Mouse (Mus musculus): Measurements from ENCODE around the gene Dync1h1. TPM values are rescaled to one million over a fixed set of nuclear protein-coding genes. Genes with fewer than 3 reads are reported as not detected.

Dync1h1 gene
- polyA plus RNA-seq, 1 experiment from 2014 or later, result 60.5 TPM

DNA sequence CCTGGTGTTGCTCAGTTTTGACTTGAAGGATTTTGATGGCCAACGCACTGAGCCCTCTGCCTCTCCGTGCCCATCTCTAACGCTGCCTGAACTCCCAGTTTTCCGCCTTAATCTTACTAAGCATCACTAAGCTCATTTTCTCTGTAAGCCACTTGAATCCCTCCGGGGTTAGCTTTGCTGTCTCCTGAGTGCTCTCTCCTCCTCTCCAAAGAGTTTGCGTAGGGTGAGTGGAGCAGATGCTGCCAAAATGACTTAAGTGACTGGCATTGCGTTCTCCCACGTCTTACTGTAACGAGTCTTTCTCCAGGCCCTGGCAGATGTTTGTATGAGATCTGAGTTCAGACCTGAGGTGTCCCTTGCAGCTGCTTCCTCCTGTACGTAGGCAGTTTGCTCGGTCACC is 28.8 kb downstream of the Dync1h1 start:
- Histone ChIP-seq H3K36me3 (ENCODE audit: control insufficient read depth, insufficient read depth, low read length) (peaks cover 100% of the 10 kb centered on the region), H3K4me3 (ENCODE audit: low read depth, low read length) (no peak overlapping the region), H3K9me3 (ENCODE audit: control insufficient read depth, low read length) (no peaks in the 10 kb centered on the region), H3K4me1 (ENCODE audit: control insufficient read depth, insufficient read depth, low read length) (no peaks in the 10 kb centered on the region), H3K9ac (ENCODE audit: low read depth, low read length) (no peak overlapping the region), H3K4me2 (ENCODE audit: low read depth, low read length) (no peak overlapping the region), H3K27ac (replicated peaks; ENCODE audit: low read depth, low read length) (no peak overlapping the region), H3K27me3 (replicated peaks; ENCODE audit: control insufficient read depth, insufficient read depth, low read length) (no peaks in the 10 kb centered on the region)
- ATAC-seq (ENCODE audit: low read depth) (no peak), DNase-seq (ENCODE audit: low spot score) (no peak)
- WGBS, result 94% methylated on average over 11 of the region's 11 CpGs

DNA sequence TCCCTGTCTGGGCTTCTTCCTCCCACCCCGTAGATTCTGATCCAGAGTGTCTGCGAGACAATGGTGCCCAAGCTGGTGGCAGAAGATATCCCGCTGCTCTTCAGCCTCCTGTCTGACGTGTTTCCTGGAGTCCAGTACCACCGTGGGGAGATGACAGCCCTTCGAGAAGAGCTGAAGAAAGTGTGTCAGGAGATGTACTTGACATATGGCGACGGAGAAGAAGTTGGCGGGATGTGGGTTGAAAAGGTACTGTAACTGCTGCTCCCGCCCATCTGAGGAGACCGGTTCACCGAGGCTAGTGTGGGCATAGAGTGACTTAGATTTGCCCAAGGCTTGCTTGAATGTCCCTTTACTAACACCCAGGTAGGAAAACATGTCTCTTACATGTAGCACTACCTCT is 35.0 kb downstream of the Dync1h1 start:
- ATAC-seq (ENCODE audit: low read depth) (no peak), DNase-seq (ENCODE audit: low spot score) (no peak)
- Histone ChIP-seq H3K27ac (replicated peaks; ENCODE audit: low read depth, low read length) (no peak overlapping the region), H3K4me2 (ENCODE audit: low read depth, low read length) (no peak overlapping the region), H3K4me1 (ENCODE audit: control insufficient read depth, insufficient read depth, low read length) (no peaks in the 10 kb centered on the region), H3K27me3 (replicated peaks; ENCODE audit: control insufficient read depth, insufficient read depth, low read length) (no peaks in the 10 kb centered on the region), H3K36me3 (ENCODE audit: control insufficient read depth, insufficient read depth, low read length) (peaks cover 100% of the 10 kb centered on the region), H3K4me3 (ENCODE audit: low read depth, low read length) (no peak overlapping the region), H3K9ac (ENCODE audit: low read depth, low read length) (no peak overlapping the region), H3K9me3 (ENCODE audit: control insufficient read depth, low read length) (no peaks in the 10 kb centered on the region)
- WGBS, result 96% methylated on average over 12 of the region's 12 CpGs

DNA sequence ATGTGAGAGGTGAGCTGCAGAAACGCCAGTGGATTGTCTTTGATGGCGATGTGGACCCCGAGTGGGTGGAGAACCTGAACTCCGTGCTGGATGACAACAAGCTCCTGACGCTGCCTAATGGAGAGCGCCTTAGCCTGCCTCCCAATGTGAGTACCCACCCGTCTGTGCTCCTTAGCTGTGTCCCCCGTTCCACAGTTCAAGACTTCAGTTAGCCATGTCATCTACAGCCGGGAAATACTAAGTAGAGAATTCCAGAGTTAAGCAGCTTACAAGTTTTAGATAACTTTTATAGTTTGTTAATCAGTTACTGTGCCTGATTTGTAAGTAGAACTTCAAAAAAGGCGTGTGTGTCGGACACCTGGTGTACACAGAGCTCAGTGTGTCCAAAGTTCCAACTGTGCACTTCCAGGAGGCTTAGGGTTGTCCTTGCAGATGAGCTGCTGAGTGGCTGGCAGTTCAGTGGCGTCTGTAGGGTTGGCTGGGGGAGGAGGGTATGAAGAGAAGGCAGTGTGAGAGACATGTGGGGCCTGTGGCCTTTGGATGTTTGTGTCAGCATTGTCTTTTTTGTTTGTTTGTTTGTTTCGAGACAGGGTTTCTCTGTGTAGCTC is 36.4 kb downstream of the Dync1h1 start:
- ATAC-seq (ENCODE audit: low read depth) (no peak), DNase-seq (ENCODE audit: low spot score) (no peak)
- WGBS, result 93% methylated on average over 13 of the region's 13 CpGs
- Histone ChIP-seq H3K4me1 (ENCODE audit: control insufficient read depth, insufficient read depth, low read length) (no peaks in the 10 kb centered on the region), H3K4me2 (ENCODE audit: low read depth, low read length) (no peak overlapping the region), H3K4me3 (ENCODE audit: low read depth, low read length) (no peak overlapping the region), H3K9me3 (ENCODE audit: control insufficient read depth, low read length) (no peaks in the 10 kb centered on the region), H3K36me3 (ENCODE audit: control insufficient read depth, insufficient read depth, low read length) (peaks cover 100% of the 10 kb centered on the region), H3K27me3 (replicated peaks; ENCODE audit: control insufficient read depth, insufficient read depth, low read length) (no peaks in the 10 kb centered on the region), H3K27ac (replicated peaks; ENCODE audit: low read depth, low read length) (no peak overlapping the region), H3K9ac (ENCODE audit: low read depth, low read length) (no peak overlapping the region)

DNA sequence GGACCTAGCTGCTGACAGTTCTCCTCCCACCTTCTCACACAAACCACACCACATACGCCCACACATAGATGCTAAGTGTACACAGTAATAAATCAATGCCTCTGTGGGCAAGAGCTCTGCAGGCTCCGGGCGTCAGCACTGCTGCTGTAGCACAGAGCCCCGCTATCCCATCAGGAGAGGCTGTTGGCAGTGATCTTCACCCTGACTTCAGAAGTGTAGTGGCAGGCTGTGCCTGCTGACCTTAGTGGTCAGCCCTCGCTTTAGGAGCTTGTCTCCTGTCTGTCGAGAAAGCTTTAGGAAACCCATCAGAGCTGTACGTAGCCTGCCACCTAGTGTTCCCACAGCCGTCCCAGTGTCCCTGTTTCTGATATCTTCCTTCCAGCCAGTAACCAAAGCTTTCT is 49.0 kb downstream of the Dync1h1 start:
- Histone ChIP-seq H3K9ac (ENCODE audit: low read depth, low read length) (no peak overlapping the region), H3K4me2 (ENCODE audit: low read depth, low read length) (no peak overlapping the region), H3K36me3 (ENCODE audit: control insufficient read depth, insufficient read depth, low read length) (peaks cover 97% of the 10 kb centered on the region), H3K4me1 (ENCODE audit: control insufficient read depth, insufficient read depth, low read length) (no peaks in the 10 kb centered on the region), H3K4me3 (ENCODE audit: low read depth, low read length) (no peak overlapping the region), H3K9me3 (ENCODE audit: control insufficient read depth, low read length) (no peaks in the 10 kb centered on the region), H3K27me3 (replicated peaks; ENCODE audit: control insufficient read depth, insufficient read depth, low read length) (no peaks in the 10 kb centered on the region), H3K27ac (replicated peaks; ENCODE audit: low read depth, low read length) (no peak overlapping the region)
- DNase-seq (ENCODE audit: low spot score), result no peak
- no peak for ATAC-seq (ENCODE audit: low read depth)
- 85% methylated on average over 8 of the region's 8 CpGs for WGBS

DNA sequence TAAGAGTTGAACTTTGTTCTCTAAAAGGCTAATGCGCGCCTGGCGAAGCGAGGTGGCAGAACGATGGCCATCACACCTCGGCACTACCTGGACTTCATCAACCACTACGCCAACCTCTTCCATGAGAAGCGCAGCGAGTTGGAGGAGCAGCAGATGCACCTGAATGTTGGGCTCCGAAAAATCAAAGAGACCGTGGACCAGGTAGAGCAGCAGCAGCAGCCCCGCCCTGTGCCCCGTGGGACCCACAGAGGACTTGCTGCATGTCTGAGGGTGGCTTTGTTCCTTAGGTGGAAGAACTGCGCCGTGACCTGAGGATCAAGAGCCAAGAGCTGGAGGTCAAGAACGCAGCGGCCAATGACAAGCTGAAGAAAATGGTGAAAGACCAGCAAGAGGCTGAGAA is 50.2 kb downstream of the Dync1h1 start:
- Histone ChIP-seq H3K27ac (replicated peaks; ENCODE audit: low read depth, low read length) (no peak overlapping the region), H3K4me1 (ENCODE audit: control insufficient read depth, insufficient read depth, low read length) (no peaks in the 10 kb centered on the region), H3K4me2 (ENCODE audit: low read depth, low read length) (no peak overlapping the region), H3K4me3 (ENCODE audit: low read depth, low read length) (no peak overlapping the region), H3K9ac (ENCODE audit: low read depth, low read length) (no peak overlapping the region), H3K9me3 (ENCODE audit: control insufficient read depth, low read length) (no peaks in the 10 kb centered on the region), H3K36me3 (ENCODE audit: control insufficient read depth, insufficient read depth, low read length) (peaks cover 97% of the 10 kb centered on the region), H3K27me3 (replicated peaks; ENCODE audit: control insufficient read depth, insufficient read depth, low read length) (no peaks in the 10 kb centered on the region)
- DNase-seq (ENCODE audit: low spot score) (no peak), ATAC-seq (ENCODE audit: low read depth) (no peak)
- WGBS, result 95% methylated on average over 17 of the region's 17 CpGs

DNA sequence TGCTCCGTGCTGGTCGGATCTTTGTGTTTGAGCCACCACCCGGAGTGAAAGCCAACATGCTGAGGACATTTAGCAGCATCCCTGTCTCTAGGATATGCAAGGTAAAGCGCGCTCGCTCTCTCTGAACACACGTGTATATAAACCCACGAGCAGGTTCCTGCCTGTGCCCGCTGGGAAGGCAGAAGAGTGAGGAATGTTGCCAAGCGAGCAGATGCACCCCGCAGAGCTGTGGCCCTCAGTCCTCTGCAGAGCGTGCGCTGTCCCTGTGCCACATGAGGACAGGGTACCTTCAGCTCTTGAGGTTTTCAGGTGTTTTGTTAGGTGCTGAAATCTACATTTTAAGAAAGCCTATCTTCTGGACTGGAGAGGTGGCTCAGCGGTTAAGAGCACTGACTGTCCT is 60.5 kb downstream of the Dync1h1 start:
- H3K36me3 ChIP-seq (ENCODE audit: control insufficient read depth, insufficient read depth, low read length), result peaks cover 100% of the 10 kb centered on the region
- H3K27ac ChIP-seq (replicated peaks; ENCODE audit: low read depth, low read length), result no peak overlapping the region
- H3K27me3 ChIP-seq (replicated peaks; ENCODE audit: control insufficient read depth, insufficient read depth, low read length), result no peaks in the 10 kb centered on the region
- ATAC-seq (ENCODE audit: low read depth) (no peak), DNase-seq (ENCODE audit: low spot score) (no peak)
- no peaks in the 10 kb centered on the region for H3K9me3 ChIP-seq (ENCODE audit: control insufficient read depth, low read length)
- H3K4me3 ChIP-seq (ENCODE audit: low read depth, low read length), result no peak overlapping the region
- no peak overlapping the region for H3K4me2 ChIP-seq (ENCODE audit: low read depth, low read length)
- WGBS, result 94% methylated on average over 14 of the region's 14 CpGs
- H3K9ac ChIP-seq (ENCODE audit: low read depth, low read length), result no peak overlapping the region
- no peaks in the 10 kb centered on the region for H3K4me1 ChIP-seq (ENCODE audit: control insufficient read depth, insufficient read depth, low read length)

DNA sequence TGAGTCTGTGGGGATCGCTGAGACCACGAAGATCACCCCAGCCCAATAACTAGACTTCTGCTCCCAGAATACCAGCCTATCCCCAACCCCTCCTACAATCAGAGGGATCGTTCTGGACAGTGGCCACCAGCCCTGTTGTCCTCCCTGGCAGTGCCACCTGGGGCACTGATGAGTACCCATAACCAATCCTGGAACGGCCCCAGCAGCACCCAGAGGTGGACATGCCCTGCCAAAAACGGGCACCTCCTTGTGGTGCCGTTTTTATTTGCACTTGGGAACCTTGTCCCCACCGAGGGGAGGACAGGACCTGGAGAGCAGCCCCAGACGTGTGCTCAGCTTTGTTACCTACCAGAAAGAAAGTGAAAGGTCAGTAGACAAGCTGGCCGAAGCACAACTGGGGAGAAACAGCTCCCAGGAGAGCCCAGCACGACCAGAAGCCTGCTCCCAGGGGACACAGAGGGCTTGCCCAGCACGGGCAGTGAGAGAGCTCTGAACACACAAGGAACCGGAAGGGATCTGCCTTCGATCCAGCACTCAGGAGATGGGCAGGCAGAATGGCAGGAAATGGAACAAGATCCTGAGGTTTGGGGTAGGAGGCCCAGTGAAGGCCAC is 66.3 kb downstream of the Dync1h1 start:
- H3K36me3 ChIP-seq (ENCODE audit: control insufficient read depth, insufficient read depth, low read length), result peaks cover 69% of the 10 kb centered on the region
- WGBS, result 91% methylated on average over 13 of the region's 13 CpGs
- no peak for ATAC-seq (ENCODE audit: low read depth)

DNA sequence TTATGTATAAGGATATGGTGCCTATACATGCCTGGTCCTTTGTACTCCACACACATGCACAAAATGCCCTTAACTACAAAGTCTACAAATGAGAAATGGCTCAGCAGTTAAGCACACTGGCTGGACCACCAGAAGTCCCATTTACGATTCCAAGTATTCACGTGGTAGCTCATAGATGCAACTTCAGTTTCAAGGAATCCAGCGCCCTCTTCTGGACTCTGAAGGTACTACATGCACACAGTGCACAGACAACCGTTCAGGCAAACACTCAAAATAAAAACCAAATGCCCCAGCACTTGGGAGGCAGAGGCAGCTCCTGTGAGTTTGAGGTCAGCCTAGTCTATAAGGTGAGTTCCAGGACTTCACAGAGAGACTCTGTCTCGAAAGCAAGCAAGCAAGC is 73.0 kb downstream of the Dync1h1 start:
- Histone ChIP-seq H3K4me2 (ENCODE audit: low read depth, low read length) (no peak overlapping the region), H3K4me3 (ENCODE audit: low read depth, low read length) (no peak overlapping the region), H3K4me1 (ENCODE audit: control insufficient read depth, insufficient read depth, low read length) (no peaks in the 10 kb centered on the region), H3K9me3 (ENCODE audit: control insufficient read depth, low read length) (no peaks in the 10 kb centered on the region), H3K27me3 (replicated peaks; ENCODE audit: control insufficient read depth, insufficient read depth, low read length) (no peaks in the 10 kb centered on the region), H3K36me3 (ENCODE audit: control insufficient read depth, insufficient read depth, low read length) (peaks cover 3% of the 10 kb centered on the region; the same call in 1 of the 2 replicates), H3K9ac (ENCODE audit: low read depth, low read length) (no peak overlapping the region), H3K27ac (replicated peaks; ENCODE audit: low read depth, low read length) (no peak overlapping the region)
- DNase-seq (ENCODE audit: low spot score) (no peak), ATAC-seq (ENCODE audit: low read depth) (no peak)
- 47% methylated on average over 5 of the region's 5 CpGs for WGBS

More for the DNA sequence above, 66.3 kb downstream of the Dync1h1 start:
- no peak for DNase-seq (ENCODE audit: low spot score)
- no peak overlapping the region for H3K27ac ChIP-seq (replicated peaks; ENCODE audit: low read depth, low read length)
- H3K9ac ChIP-seq (ENCODE audit: low read depth, low read length), result no peak overlapping the region
- no peaks in the 10 kb centered on the region for H3K27me3 ChIP-seq (replicated peaks; ENCODE audit: control insufficient read depth, insufficient read depth, low read length)
- H3K4me3 ChIP-seq (ENCODE audit: low read depth, low read length), result no peak overlapping the region
- no peak overlapping the region for H3K4me2 ChIP-seq (ENCODE audit: low read depth, low read length)
- H3K9me3 ChIP-seq (ENCODE audit: control insufficient read depth, low read length), result no peaks in the 10 kb centered on the region
- no peaks in the 10 kb centered on the region for H3K4me1 ChIP-seq (ENCODE audit: control insufficient read depth, insufficient read depth, low read length)

DNA sequence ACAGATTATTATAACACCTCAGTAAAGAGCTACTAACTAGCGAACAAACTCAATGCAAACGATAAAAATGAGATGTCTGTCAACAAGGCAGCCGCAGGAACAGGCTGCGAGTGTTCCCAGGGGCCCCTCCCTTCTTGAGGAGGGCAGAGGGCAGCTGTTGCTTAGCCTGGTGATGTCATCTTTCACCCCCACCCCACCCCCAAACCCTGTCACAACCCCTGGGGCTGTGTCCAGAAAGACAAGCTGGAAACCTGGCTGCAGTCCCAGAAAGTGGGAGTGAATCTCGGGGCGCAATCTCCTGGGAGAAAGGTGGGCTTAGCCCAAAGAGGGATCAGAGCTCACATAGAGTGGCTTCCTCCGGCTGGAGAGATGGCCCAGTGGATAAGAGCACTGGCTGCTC is 79.9 kb downstream of the Dync1h1 start:
- ATAC-seq (ENCODE audit: low read depth) (0 out of 2 replicates have a peak, but pooled peaks have one; percentile 17), DNase-seq (ENCODE audit: low spot score) (peak; percentile 58)
- no peak overlapping the region for H3K9ac ChIP-seq (ENCODE audit: low read depth, low read length)
- no peak overlapping the region for H3K4me2 ChIP-seq (ENCODE audit: low read depth, low read length)
- no peaks in the 10 kb centered on the region for H3K27me3 ChIP-seq (replicated peaks; ENCODE audit: control insufficient read depth, insufficient read depth, low read length)
- 28% methylated on average over 7 of the region's 7 CpGs for WGBS
- no peak overlapping the region for H3K27ac ChIP-seq (replicated peaks; ENCODE audit: low read depth, low read length)
- H3K4me1 ChIP-seq (ENCODE audit: control insufficient read depth, insufficient read depth, low read length), result no peaks in the 10 kb centered on the region
- H3K9me3 ChIP-seq (ENCODE audit: control insufficient read depth, low read length), result no peaks in the 10 kb centered on the region
- H3K36me3 ChIP-seq (ENCODE audit: control insufficient read depth, insufficient read depth, low read length), result no peaks in the 10 kb centered on the region
- no peak overlapping the region for H3K4me3 ChIP-seq (ENCODE audit: low read depth, low read length)

All from embryonic facial prominence, embryonic 14.5 days (tissue).